Mouse (Mus musculus) forelimb bud, embryonic 11.5 days (tissue): Measurements from ENCODE around the gene Mgl2.
A peak's percentile ranks its signal among the peaks of the same experiment; 100 is the strongest.

Experiments used
- DNase-seq: peaks from one replicate; pipeline ENCODE4 v3.0.0-alpha.2; 2012; ENCODE audit warnings: low read depth, low spot score

The Mgl2 gene

DNA sequence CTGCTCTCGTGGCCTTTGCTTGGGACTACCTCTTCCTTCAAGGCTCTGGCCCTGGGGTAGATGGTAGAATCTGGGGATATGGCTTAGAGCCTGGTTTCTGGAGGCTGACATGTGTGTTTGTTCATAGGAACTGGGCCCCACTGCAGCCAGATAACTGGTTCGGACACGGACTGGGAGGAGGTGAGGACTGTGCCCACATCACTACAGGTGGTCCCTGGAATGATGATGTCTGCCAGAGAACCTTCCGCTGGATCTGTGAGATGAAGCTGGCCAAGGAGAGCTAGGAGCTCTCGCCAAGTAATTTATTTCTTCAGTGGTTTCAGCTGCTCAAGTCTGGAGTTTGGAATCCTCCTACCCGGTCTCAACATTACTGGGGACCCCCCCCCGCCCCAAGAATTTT, 40.2 kb downstream of the Mgl2 start:
- DNase-seq: no peak

- DNase-seq: no peak
These were observed 41.1 kb downstream of the Mgl2 start for GRCm38 (mm10) chr11:70171181-70171580.

- peak; percentile 31 for DNase-seq
These were observed 41.7 kb downstream of the Mgl2 start for GRCm38 (mm10) chr11:70171847-70172246.

- no peak for DNase-seq
These were observed 42.2 kb downstream of the Mgl2 start for GRCm38 (mm10) chr11:70172298-70172697.

DNA sequence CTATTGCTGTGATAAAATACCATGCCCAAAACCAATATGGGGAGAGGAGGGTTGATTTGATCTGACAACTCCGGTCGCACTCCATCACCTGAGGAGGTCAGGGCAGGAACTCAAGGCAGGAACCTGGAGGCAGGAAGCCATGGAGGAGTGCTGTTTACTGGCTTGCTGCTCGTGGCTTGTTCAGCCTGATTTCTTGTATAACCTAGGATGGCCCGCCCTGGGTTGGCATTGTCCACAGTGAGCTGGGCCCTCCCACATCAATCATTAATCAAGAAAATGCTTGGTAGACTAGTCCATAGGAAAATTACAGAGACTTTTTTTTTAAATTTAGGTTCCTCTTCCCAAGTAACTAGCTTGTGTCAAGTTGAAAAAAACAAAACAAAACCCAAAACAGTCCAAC, 44.4 kb downstream of the Mgl2 start:
- DNase-seq: no peak

DNA sequence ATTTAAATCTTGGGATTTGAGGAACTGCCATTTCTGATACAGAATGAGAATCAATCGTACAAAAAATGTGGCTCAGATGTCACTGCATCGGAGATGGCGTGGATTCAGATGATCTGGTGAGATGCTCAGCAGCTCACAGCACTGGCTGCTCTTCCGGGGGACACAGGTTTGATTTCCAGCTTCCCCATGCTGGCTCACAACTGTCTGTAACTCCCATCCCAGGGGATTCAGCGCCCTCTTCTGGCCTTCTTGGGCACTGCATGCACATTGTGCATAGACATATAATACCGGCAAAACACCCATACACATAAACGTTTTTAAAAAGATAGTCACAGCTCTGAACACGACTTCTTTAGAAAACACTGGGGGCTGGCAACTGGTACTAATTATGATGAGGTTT, 47.5 kb downstream of the Mgl2 start:
- no peak for DNase-seq

- no peak for DNase-seq
These were observed 48.2 kb downstream of the Mgl2 start for GRCm38 (mm10) chr11:70178311-70178710.

DNA sequence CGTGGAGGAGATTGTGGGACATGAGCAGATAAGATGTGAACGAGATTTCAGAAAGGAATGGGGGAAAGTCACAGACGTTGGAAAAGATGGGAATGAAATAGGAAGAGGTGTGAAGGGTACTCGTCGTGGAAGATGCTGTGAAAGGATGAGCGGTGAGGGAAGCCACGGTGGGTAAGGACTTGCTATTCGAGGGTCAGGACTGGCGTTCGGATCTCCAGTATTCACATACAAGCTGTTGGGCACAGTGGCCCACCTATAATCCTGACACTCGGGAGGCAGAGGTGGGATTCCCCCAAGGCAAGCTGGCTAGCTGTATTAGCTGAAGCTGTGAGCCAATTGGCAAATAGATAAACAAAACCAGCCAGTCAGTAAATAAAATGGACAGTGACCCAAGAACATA, 48.6 kb downstream of the Mgl2 start:
- no peak for DNase-seq

- DNase-seq: peak; percentile 31
These were observed 49.3 kb downstream of the Mgl2 start for GRCm38 (mm10) chr11:70179401-70179800.

GRCm38 (mm10) chr11:70180496-70180895, 50.4 kb downstream of the Mgl2 start:
- DNase-seq: no peak

DNA sequence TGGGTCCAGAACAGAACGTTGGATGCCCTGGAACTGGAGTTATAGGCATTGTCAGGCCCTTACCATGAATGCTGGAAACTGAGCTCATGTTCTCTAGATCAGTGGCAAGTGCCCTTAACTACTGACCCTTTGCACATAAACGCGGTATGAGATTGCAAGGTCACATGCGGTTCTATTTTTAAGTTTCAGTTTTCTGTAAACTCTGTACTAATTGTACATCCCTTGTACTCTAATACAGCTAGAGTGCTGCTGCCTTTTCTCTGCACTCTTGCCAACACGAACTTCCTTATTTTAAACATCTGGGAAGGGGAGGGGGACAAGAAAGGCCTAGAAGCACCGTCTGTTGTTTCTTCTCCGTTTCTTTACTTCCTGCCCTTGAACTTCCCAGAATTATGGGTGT, 55.0 kb downstream of the Mgl2 start:
- no peak for DNase-seq
